Mouse (Mus musculus) megakaryocyte-erythroid progenitor cell, adult 5 weeks (primary cell): ENCODE results near the gene AC124502.3. TPM values are rescaled to one million over a fixed set of nuclear protein-coding genes. Genes with fewer than 3 reads are reported as not detected.

Experiments used
- polyA plus RNA-seq: library from polyadenylated mRNA; stranded (reverse); fragments of >175 nt; gene quantifications from 2 replicates; pipeline ENCODE4 v1.2.3, GENCODE M21; 2012

The AC124502.3 gene
- polyA plus RNA-seq = 0.13 and 1.3 TPM in 2 replicates

GRCm38 (mm10) chr19:5038709-5039156, at the start of gene AC124502.3, which contains the start of gene B4gat1:
Gene AC124502.3 (plus strand): TSS chr19:5038891.
Gene B4gat1 (plus strand): TSS chr19:5038826.

GRCm38 (mm10) chr19:4990256-4990625, 48.5 kb upstream of the AC124502.3 start, which contains the start of gene Npas4:
Gene Npas4 (minus strand): TSS chr19:4990316.

GRCm38 (mm10) chr19:5023621-5024479, 14.8 kb upstream of the AC124502.3 start, which contains the start of gene Slc29a2:
Gene Slc29a2 (plus strand): TSS chr19:5023860.

GRCm38 (mm10) chr19:5040862-5041523, 2.3 kb downstream of the AC124502.3 start, which contains the start of gene Brms1:
Gene Brms1 (plus strand): TSS chr19:5041354.

GRCm38 (mm10) chr19:5050047-5050905, 11.6 kb downstream of the AC124502.3 start, which contains the start of gene Rin1:
Gene Rin1 (plus strand): TSS chr19:5050481.

GRCm38 (mm10) chr19:5067867-5068569, 29.3 kb downstream of the AC124502.3 start, which contains the start of gene Cd248:
Gene Cd248 (plus strand): TSS chr19:5068078.

GRCm38 (mm10) chr19:5085145-5085863, 46.6 kb downstream of the AC124502.3 start, which contains the start of gene Tmem151a:
Gene Tmem151a (minus strand): TSS chr19:5085531.

GRCm38 (mm10) chr19:5087884-5088728, 49.4 kb downstream of the AC124502.3 start, which contains the start of gene Yif1a:
Gene Yif1a (plus strand): TSS chr19:5088538.

GRCm38 (mm10) chr19:5098363-5099143, 59.9 kb downstream of the AC124502.3 start, which contains the start of gene Cnih2:
Gene Cnih2 (minus strand): TSS chr19:5098521.

Other genes starting within 250 kb of the AC124502.3 start
- gene Rbm4, start 245.0 kb upstream of the AC124502.3 start, polyA plus RNA-seq = 15.6 and 16.8 TPM in 2 replicates
- 0.68 and 1.4 TPM in 2 replicates for gene Gm21992, start 227.3 kb upstream of the AC124502.3 start, polyA plus RNA-seq
- gene Rbm14, start 227.3 kb upstream of the AC124502.3 start, polyA plus RNA-seq = 37.4 and 39.1 TPM in 2 replicates
- 59.4 and 60.0 TPM in 2 replicates for gene Ccs, start 199.6 kb upstream of the AC124502.3 start, polyA plus RNA-seq
- gene Ccdc87, start 199.5 kb upstream of the AC124502.3 start, polyA plus RNA-seq = not detected in 2 replicates
- 7.5 and 11.2 TPM in 2 replicates for gene Ctsf, start 183.8 kb upstream of the AC124502.3 start, polyA plus RNA-seq
- gene Actn3, start 161.0 kb upstream of the AC124502.3 start, polyA plus RNA-seq = 0.37 and 1.0 TPM in 2 replicates
- gene Zdhhc24, start 160.2 kb upstream of the AC124502.3 start, polyA plus RNA-seq = 2.1 and 2.3 TPM in 2 replicates
- gene Bbs1, start 132.3 kb upstream of the AC124502.3 start, polyA plus RNA-seq = 2.1 and 3.6 TPM in 2 replicates
- gene Dpp3, start 110.6 kb upstream of the AC124502.3 start, polyA plus RNA-seq = 66.2 and 71.5 TPM in 2 replicates
- gene Peli3, start 95.8 kb upstream of the AC124502.3 start, polyA plus RNA-seq = 0.10 and 0.22 TPM in 2 replicates
- gene Mrpl11, start 76.7 kb upstream of the AC124502.3 start, polyA plus RNA-seq = 58.4 and 60.2 TPM in 2 replicates
- 0.10 and 0.12 TPM in 2 replicates for gene Npas4, start 48.6 kb upstream of the AC124502.3 start, polyA plus RNA-seq
- gene Slc29a2, start 15.0 kb upstream of the AC124502.3 start, polyA plus RNA-seq = 4.3 and 5.5 TPM in 2 replicates
- gene B4gat1, start 65 bp upstream of the AC124502.3 start, polyA plus RNA-seq = 6.1 and 9.4 TPM in 2 replicates
- gene Brms1, start 2.5 kb downstream of the AC124502.3 start, polyA plus RNA-seq = 94.5 and 120 TPM in 2 replicates
- 1.2 and 1.8 TPM in 2 replicates for gene Rin1, start 11.6 kb downstream of the AC124502.3 start, polyA plus RNA-seq
- 0.77 and 1.7 TPM in 2 replicates for gene Cd248, start 29.2 kb downstream of the AC124502.3 start, polyA plus RNA-seq
- gene Tmem151a, start 46.6 kb downstream of the AC124502.3 start, polyA plus RNA-seq = 0.29 and 1.6 TPM in 2 replicates
- gene Yif1a, start 49.6 kb downstream of the AC124502.3 start, polyA plus RNA-seq = 17.5 and 18.7 TPM in 2 replicates
- gene Cnih2, start 59.6 kb downstream of the AC124502.3 start, polyA plus RNA-seq = 3.6 and 6.3 TPM in 2 replicates
- gene Rab1b, start 68.2 kb downstream of the AC124502.3 start, polyA plus RNA-seq = 262 and 300 TPM in 2 replicates
- gene Klc2, start 79.7 kb downstream of the AC124502.3 start, polyA plus RNA-seq = 22.7 and 28.8 TPM in 2 replicates
- gene Pacs1, start 234.2 kb downstream of the AC124502.3 start, polyA plus RNA-seq = 28.6 and 34.9 TPM in 2 replicates